8 mouse cellular contexts compared by ENCODE assay signal in the genomic region with DNA sequence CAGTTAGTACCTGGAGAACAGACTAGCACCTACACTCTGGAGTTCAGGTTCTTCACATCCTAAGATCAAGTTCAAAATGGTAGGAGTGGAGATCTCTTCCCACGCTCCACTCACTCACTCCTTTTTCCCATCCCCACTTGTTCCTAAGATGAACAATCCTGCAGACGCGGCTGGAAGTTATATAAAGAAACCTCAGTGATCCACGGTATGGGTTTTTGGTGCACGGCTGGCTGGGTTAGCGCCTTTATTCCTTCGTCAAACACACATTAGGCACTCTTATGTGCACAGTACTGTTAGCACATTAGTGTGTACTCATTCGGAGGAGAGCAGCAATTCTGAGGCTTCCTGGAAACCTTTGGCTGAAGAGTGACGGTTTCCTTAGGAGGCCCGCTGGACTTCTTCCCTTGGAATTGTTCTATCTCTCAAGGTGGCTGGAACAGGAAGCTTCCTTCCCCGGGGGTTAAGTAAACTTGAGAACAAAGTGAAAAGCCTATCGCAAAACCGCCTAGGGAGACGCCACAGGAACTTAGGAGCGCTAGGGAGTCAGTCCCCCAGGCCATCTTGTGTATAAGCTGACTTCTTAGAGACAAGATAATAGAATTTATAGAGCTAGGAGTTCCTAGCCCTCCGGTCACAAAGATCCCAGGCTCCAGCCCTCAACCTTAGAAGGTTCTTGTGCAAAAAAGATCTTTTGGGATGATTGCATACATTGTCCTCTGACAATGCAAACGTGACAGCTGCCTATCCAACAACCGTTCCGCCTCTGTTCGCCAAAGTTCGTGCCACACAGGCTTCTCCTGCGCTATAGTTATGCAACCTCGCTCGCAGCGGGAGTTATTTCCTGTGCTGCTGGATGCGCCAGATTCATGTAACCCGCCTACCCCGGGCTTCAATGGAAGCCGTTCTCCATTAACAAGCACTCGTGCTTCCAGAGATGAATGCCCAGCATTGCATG. TPM values are rescaled to one million over a fixed set of nuclear protein-coding genes. Genes with fewer than 3 reads are reported as not detected.
DNase-seq lines count a peak whose midpoint lies in the region; ATAC-seq lines count a peak whose summit lies in the region.

No protein-coding gene starts in this region.

- peak overlapping the region; percentile 97 for H3K4me3 ChIP-seq in intestine, embryonic 15.5 days (replicated peaks)

- WGBS in intestine, embryonic 15.5 days, result 7% methylated on average over 30 of the region's 30 CpGs

- H3K9me3 ChIP-seq in intestine, embryonic 15.5 days, result no peaks in the 10 kb centered on the region

- H3K9ac ChIP-seq in intestine, embryonic 15.5 days, result peak overlapping the region; percentile 94

- peak; percentile 77 for DNase-seq in adrenal gland, adult 8-10 months
- DNase-seq in embryo, embryonic 11 days, result peak; percentile 89
- peak; percentile 69 to 76 for DNase-seq in gastrocnemius, postnatal 36 days
- peak; percentile 80 to 92 for DNase-seq in left cerebral cortex, postnatal 14 days (ENCODE audit: low spot score in 2 of 2)
- DNase-seq in right cerebral cortex, postnatal 36 days (ENCODE audit: low spot score in 2 of 2), result peak; percentile 82 to 85

- H3K27ac ChIP-seq in intestine, embryonic 15.5 days, result peak overlapping the region; percentile 99

- no peaks in the 10 kb centered on the region for H3K27me3 ChIP-seq in intestine, embryonic 15.5 days (replicated peaks)

- peak; percentile 60 for ATAC-seq in intestine, embryonic 15.5 days
- peak; percentile 33 for ATAC-seq in megakaryocyte progenitor cell, adult 5-6 weeks (replicated peaks; ENCODE audit: poor library complexity)
- no peak for ATAC-seq in erythroid progenitor cell, adult 5-6 weeks (replicated peaks; ENCODE audit: low FRiP score, poor library complexity, severe bottlenecking)

- H3K4me2 ChIP-seq in intestine, embryonic 15.5 days (replicated peaks), result peak overlapping the region; percentile 65

- H3K4me1 ChIP-seq in intestine, embryonic 15.5 days (replicated peaks), result peaks cover 4% of the 10 kb centered on the region; the same call in 1 of the 2 replicates

- no peaks in the 10 kb centered on the region for H3K36me3 ChIP-seq in intestine, embryonic 15.5 days

- intact Hi-C loops in gastrocnemius, postnatal 36 days (cut with DNase I), result loop anchor here (2.0 to 5.0 kb wide), 2 partner anchors 61 to 217 kb away; no protein-coding TSS in a partner anchor
- intact Hi-C loops in left cerebral cortex, postnatal 14 days (cut with DNase I), result loop anchor here (1.0 to 5.0 kb wide), 5 partner anchors 61 to 219 kb away; no protein-coding TSS in a partner anchor

RNA-seq across cellular contexts. Expression of gene Spred1, which starts 1.6 kb away (rescaled TPM):
- total RNA-seq in adrenal gland, adult 8-10 months (2022), result 100 to 1,000 TPM in 3 of 4 experiments, 10 to 100 TPM in 1; 81.3 to 142 (median 124) TPM
- total RNA-seq in gastrocnemius, postnatal 36 days (2021), result 1 to 10 TPM; 6.5 to 6.8 TPM
- 10.1 and 13.0 TPM in 2 replicates for polyA plus RNA-seq in intestine, embryonic 15.5 days (2015; fragmentation: Nextera tagmentation; extraction: Ambion mirVana)
- total RNA-seq in left cerebral cortex, postnatal 14 days (2021), result 100 to 1,000 TPM in 1 of 2 experiments, 10 to 100 TPM in 1; 99.6 to 113 TPM
- total RNA-seq in megakaryocyte progenitor cell, adult 5-6 weeks (2015), result 18.0 and 21.3 TPM in 2 replicates
- total RNA-seq in megakaryocyte progenitor cell, adult 5-6 weeks (2017), result 16.9 and 23.3 TPM in 2 replicates
- 0.72 and 7.5 TPM in 2 replicates for total RNA-seq in erythroid progenitor cell, adult 5-6 weeks (2015; ENCODE audit: low replicate concordance)
- 4.2 and 7.2 TPM in 2 replicates for total RNA-seq in erythroid progenitor cell, adult 5-6 weeks (2017; ENCODE audit: low replicate concordance)
